Mouse (Mus musculus): ENCODE results near the gene Nab1.

The Nab1 gene

GRCm38 (mm10) chr1:52470811-52471489 is 29.5 kb downstream of the Nab1 start:
- DNase-seq (ENCODE audit: low spot score) = no peak

GRCm38 (mm10) chr1:52470326-52470725 is 30.2 kb downstream of the Nab1 start:
- DNase-seq (ENCODE audit: low spot score) = no peak

- DNase-seq (ENCODE audit: low spot score) = no peak
Measured at GRCm38 (mm10) chr1:52466518-52467120, 33.9 kb downstream of the Nab1 start.

GRCm38 (mm10) chr1:52465830-52466229 is 34.6 kb downstream of the Nab1 start:
- no peak for DNase-seq (ENCODE audit: low spot score)

- peak; percentile 67 for DNase-seq (ENCODE audit: low spot score)
Measured at GRCm38 (mm10) chr1:52465264-52465663, 35.2 kb downstream of the Nab1 start.

- DNase-seq (ENCODE audit: low spot score) = no peak
Measured at GRCm38 (mm10) chr1:52463305-52463704, 37.2 kb downstream of the Nab1 start.

GRCm38 (mm10) chr1:52456571-52456970 is 43.9 kb downstream of the Nab1 start:
- DNase-seq (ENCODE audit: low spot score) = no peak

GRCm38 (mm10) chr1:52454509-52455001 is 45.9 kb downstream of the Nab1 start:
- DNase-seq (ENCODE audit: low spot score) = no peak

GRCm38 (mm10) chr1:52451360-52451759 is 49.1 kb downstream of the Nab1 start:
- no peak for DNase-seq (ENCODE audit: low spot score)

GRCm38 (mm10) chr1:52435856-52436255 is 64.6 kb downstream of the Nab1 start:
- DNase-seq (ENCODE audit: low spot score) = peak; percentile 17

- DNase-seq (ENCODE audit: low spot score) = no peak
Measured at GRCm38 (mm10) chr1:52434085-52434484, 66.4 kb downstream of the Nab1 start.

- DNase-seq (ENCODE audit: low spot score) = no peak
Measured at GRCm38 (mm10) chr1:52431806-52432205, 68.7 kb downstream of the Nab1 start.

- DNase-seq (ENCODE audit: low spot score) = no peak
Measured at GRCm38 (mm10) chr1:52430606-52431005, 69.9 kb downstream of the Nab1 start.

GRCm38 (mm10) chr1:52430116-52430515 is 70.4 kb downstream of the Nab1 start:
- DNase-seq (ENCODE audit: low spot score) = no peak

GRCm38 (mm10) chr1:52427841-52428464 is 72.5 kb downstream of the Nab1 start:
- DNase-seq (ENCODE audit: low spot score) = no peak

GRCm38 (mm10) chr1:52423846-52424245 is 76.6 kb downstream of the Nab1 start:
- no peak for DNase-seq (ENCODE audit: low spot score)

- DNase-seq (ENCODE audit: low spot score) = no peak
Measured at GRCm38 (mm10) chr1:52423057-52423456, 77.4 kb downstream of the Nab1 start.

- no peak for DNase-seq (ENCODE audit: low spot score)
Measured at GRCm38 (mm10) chr1:52422137-52422536, 78.3 kb downstream of the Nab1 start.

- DNase-seq (ENCODE audit: low spot score) = no peak
Measured at GRCm38 (mm10) chr1:52421623-52422022, 78.9 kb downstream of the Nab1 start.

GRCm38 (mm10) chr1:52419088-52419819 is 81.2 kb downstream of the Nab1 start:
- DNase-seq (ENCODE audit: low spot score) = no peak

All from left cerebral cortex, adult 11 months (tissue).